Mouse (Mus musculus): ENCODE data around the gene Axin1. TPM values are rescaled to one million over a fixed set of nuclear protein-coding genes. Genes with fewer than 3 reads are reported as not detected.
A peak's percentile ranks its signal among the peaks of the same experiment; 100 is the strongest.
"Not testable (repeated sequence)": the region's sequence is repeated elsewhere in the genome, so short reads cannot be mapped to it uniquely, and the experiment has no call there.

Gene Axin1
- polyA plus RNA-seq, 1 experiment from 2014 or later, result 27.7 TPM

DNA sequence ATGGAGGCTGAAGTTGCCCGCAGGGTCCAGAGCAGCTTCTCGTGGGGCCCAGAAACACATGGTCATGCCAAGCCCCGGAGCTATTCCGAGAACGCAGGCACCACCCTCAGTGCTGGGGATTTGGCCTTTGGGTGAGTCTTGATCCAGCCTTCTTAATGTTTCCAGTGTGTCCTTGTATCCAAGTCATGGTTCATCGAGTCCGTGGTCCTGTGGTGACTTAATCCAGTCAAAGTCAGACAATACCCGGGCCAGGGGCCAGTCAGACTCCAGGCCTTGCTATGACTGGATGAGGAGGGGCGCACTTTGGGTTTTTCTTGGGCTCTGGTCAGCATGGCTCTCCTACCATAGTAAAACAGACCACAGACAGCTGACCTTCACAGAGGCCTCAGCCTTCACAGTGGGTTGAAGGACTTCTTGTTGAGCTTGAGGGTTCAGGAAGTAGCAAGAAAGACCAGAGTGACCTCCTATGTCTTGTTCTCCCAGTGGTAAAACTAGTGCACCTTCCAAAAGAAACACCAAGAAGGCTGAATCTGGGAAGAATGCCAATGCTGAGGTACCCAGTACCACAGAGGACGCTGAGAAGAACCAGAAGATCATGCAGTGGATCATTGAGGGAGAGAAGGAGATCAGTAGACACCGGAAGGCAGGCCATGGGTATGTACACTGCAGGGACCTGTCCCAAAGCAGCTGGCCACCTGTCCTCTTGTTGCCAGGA lies 49.8 kb downstream of the Axin1 start:
- 92% methylated on average over 11 of the region's 11 CpGs for WGBS
- Histone ChIP-seq H3K27me3 (ENCODE audit: insufficient read depth, low read length) (no peaks in the 10 kb centered on the region), H3K9ac (no peak overlapping the region), H3K4me1 (ENCODE audit: insufficient read depth) (no peaks in the 10 kb centered on the region), H3K9me3 (ENCODE audit: low read depth, low read length) (no peaks in the 10 kb centered on the region), H3K36me3 (ENCODE audit: insufficient read depth) (peaks cover 90% of the 10 kb centered on the region), H3K27ac (ENCODE audit: low read depth) (no peak overlapping the region), H3K4me3 (ENCODE audit: low read depth, low read length) (no peak overlapping the region), H3K4me2 (no peak overlapping the region)
- no peak for ATAC-seq (ENCODE audit: insufficient read depth)
- TF ChIP-seq CTCF (IDR thresholded peaks at IDR 0.05; ENCODE audit: low read depth), result no peak
- no peak for DNase-seq

DNA sequence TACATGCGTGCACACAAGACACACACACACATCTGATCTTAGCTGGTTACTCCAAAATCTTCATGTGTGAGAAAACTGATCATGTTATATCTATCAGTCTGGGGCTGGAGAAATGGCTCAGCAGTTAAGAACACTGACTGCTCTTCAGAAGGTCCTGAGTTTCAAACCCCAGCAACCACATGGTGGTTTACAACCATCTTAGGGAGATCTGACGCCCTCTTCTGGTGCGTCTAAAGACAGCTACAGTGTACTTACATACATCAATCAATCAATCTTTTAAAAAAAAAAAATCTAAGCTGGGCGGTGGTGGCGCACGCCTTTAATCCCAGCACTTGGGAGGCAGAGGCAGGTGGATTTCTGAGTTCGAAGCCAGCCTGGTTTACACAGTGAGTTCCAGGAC lies 53.0 kb downstream of the Axin1 start:
- H3K36me3 ChIP-seq (ENCODE audit: insufficient read depth), result peaks cover 88% of the 10 kb centered on the region
- ATAC-seq (ENCODE audit: insufficient read depth); H3K4me2 ChIP-seq; H3K27me3 ChIP-seq (ENCODE audit: insufficient read depth, low read length); DNase-seq; H3K4me3 ChIP-seq (ENCODE audit: low read depth, low read length); H3K27ac ChIP-seq (ENCODE audit: low read depth); H3K4me1 ChIP-seq (ENCODE audit: insufficient read depth); H3K9me3 ChIP-seq (ENCODE audit: low read depth, low read length); H3K9ac ChIP-seq: not testable (repeated sequence)
- TF ChIP-seq CTCF (IDR thresholded peaks at IDR 0.05; ENCODE audit: low read depth), result 0 out of 2 replicates have a peak, but pooled peaks have one; percentile 5
- WGBS, result 88% methylated on average over 7 of the region's 7 CpGs

DNA sequence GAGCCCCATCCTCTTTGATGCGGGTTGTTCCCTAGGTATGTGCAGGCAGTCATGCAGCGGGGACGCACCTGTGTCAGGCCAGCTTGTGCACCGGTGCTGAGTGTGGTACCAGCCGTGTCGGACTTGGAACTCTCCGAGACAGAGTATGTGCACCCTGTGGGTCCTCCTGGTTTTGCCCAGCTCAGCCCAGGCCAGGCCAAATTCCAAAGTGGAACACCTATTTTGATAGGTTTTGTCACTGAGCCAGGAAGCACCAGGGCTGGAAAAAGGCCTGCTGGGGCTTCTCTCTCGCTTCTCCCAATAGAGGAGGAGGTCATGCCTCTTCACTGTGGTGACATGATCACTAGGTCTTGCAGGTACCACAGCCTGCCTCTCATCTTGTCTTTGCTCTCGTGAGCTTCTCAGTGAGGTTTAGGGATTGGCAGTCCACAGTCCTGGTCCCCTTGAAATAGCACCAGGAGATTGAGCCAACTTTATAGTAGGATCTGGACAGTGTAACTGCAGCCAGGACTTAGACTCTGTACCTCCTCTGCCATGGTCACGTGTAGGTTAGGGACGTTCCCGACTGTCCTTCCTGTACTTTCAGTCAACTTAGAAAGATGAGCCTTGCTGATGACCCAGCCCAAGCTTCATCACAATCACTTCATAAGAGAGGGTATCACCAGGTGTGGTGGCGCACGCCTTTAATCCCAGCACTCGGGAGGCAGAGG lies 54.1 kb downstream of the Axin1 start:
- Histone ChIP-seq H3K27me3 (ENCODE audit: insufficient read depth, low read length) (no peaks in the 10 kb centered on the region), H3K4me1 (ENCODE audit: insufficient read depth) (no peaks in the 10 kb centered on the region), H3K9ac (no peak overlapping the region), H3K4me3 (ENCODE audit: low read depth, low read length) (no peak overlapping the region), H3K9me3 (ENCODE audit: low read depth, low read length) (no peaks in the 10 kb centered on the region), H3K4me2 (no peak overlapping the region), H3K27ac (ENCODE audit: low read depth) (no peak overlapping the region), H3K36me3 (ENCODE audit: insufficient read depth) (peaks cover 88% of the 10 kb centered on the region)
- DNase-seq (no peak), ATAC-seq (ENCODE audit: insufficient read depth) (no peak)
- TF ChIP-seq CTCF (IDR thresholded peaks at IDR 0.05; ENCODE audit: low read depth), result no peak
- WGBS, result 95% methylated on average over 15 of the region's 15 CpGs

DNA sequence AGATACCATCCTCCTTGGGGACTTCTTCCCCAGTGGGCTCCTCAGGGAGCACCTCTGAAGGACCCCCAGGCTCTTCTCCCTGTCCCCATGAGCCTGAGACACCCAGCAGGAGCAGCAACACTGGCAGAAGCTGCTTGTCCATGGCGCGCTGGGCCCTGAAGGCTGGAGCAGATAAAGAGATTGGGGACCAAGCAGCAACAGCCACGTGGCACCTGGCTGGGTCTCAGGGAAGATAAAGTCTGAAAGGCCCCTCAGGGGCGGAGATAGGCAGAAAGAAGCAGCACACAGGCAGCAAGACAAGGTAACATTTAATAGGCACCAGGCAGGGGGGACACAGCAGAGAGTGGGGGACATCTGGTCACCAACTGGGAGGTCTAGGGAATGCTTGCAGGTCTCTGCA lies 60.4 kb downstream of the Axin1 start, which contains the start of gene Pdia2:
TSS of gene Pdia2 (minus strand) at position 196 of the 400 bp plus-strand sequence.
- peaks cover 42% of the 10 kb centered on the region for H3K36me3 ChIP-seq (ENCODE audit: insufficient read depth)
- WGBS, result 69% methylated on average over 4 of the region's 4 CpGs
- H3K27ac ChIP-seq (ENCODE audit: low read depth), result no peak within 1 kb of the TSS
- H3K4me1 ChIP-seq (ENCODE audit: insufficient read depth), result no peaks in the 10 kb centered on the region; the same call in 1 of the 2 replicates
- H3K9ac ChIP-seq, result no peak within 1 kb of the TSS
- ATAC-seq (ENCODE audit: insufficient read depth), result no peak
- TF ChIP-seq CTCF (IDR thresholded peaks at IDR 0.05; ENCODE audit: low read depth), result no peak
- DNase-seq, result no peak
- H3K27me3 ChIP-seq (ENCODE audit: insufficient read depth, low read length), result peaks cover 42% of the 10 kb centered on the region
- no peaks in the 10 kb centered on the region for H3K9me3 ChIP-seq (ENCODE audit: low read depth, low read length)
- no peak within 1 kb of the TSS for H3K4me2 ChIP-seq
- H3K4me3 ChIP-seq (ENCODE audit: low read depth, low read length), result no peak within 1 kb of the TSS

DNA sequence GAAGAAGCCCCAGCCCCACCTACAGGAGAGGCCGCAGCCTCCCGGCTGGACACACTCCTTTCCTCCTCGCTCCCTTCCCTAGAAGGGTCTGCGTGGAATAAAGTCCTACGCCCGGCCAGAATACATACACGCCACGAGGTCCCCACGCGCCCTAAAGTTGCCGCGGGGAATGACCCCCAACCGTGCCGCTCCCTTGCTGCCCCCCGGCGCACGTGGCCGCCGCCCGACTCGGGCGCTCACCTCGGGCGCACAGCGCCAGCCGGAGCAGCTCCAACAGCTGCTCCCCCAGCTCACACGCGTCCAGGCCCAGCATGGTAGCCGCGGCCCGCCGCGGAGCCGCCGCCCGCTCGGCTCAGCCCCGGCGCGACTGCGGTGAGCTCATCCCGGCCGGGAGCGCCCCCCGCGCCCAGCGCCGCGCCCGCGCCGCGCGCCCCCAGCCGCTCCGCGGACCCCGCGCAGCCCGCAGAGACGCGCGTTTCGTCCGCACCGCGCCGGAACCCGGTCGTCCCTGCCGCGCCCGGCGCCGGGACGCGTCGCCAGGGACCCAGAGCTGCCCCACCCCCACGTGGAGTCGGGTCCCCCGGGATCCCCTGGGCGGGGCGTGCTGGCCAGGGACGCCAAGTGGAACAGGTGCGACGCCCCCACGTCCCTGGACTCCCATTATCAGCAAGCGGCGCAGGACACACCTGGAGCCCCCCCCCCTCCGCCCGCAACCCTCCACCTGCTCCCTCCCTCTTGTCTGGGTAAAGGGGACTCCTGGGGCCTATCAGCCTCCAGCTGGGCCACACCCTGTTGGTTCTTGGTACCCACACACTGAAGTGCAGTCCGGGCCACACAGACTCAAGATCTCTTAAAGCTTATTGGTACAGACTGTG lies 62.6 kb downstream of the Axin1 start:
- Histone ChIP-seq H3K4me2 (peak overlapping the region; percentile 96), H3K9ac (peak overlapping the region; percentile 60), H3K36me3 (ENCODE audit: insufficient read depth) (peaks cover 23% of the 10 kb centered on the region), H3K4me1 (ENCODE audit: insufficient read depth) (no peaks in the 10 kb centered on the region; the same call in 1 of the 2 replicates), H3K4me3 (ENCODE audit: low read depth, low read length) (peak overlapping the region; percentile 52), H3K27me3 (ENCODE audit: insufficient read depth, low read length) (peaks cover 52% of the 10 kb centered on the region), H3K27ac (ENCODE audit: low read depth) (no peak overlapping the region), H3K9me3 (ENCODE audit: low read depth, low read length) (no peaks in the 10 kb centered on the region)
- under 1% methylated on average over 61 of the region's 92 CpGs for WGBS
- peak; percentile 60 for DNase-seq
- peak; percentile 53; the same call in 1 of the 2 replicates for ATAC-seq (ENCODE audit: insufficient read depth)
- TF ChIP-seq CTCF (IDR thresholded peaks at IDR 0.05; ENCODE audit: low read depth), result no peak

DNA sequence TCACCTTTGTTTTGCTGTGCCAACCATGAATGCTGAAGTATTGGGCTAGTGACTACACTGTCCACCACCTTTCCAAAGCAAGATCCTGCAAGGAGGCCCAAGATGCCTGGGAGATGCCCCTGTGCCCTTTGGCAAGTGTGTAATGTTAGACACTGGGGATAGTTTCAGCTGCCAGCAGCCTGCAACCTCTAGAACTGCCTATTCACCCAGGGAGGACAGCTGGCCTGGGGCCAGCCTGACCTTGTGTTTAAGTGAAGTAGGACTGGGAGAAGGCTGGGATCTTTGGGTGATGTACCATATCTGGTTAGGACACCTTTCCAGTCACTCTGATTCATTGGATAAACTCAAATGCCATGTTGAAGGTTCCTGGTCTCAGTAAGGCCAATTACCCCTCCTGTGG lies 63.5 kb downstream of the Axin1 start:
- DNase-seq (no peak), ATAC-seq (ENCODE audit: insufficient read depth) (no peak)
- Histone ChIP-seq H3K36me3 (ENCODE audit: insufficient read depth) (peaks cover 13% of the 10 kb centered on the region), H3K4me2 (peak overlapping the region; percentile 96; the same call in 1 of the 2 replicates), H3K27ac (ENCODE audit: low read depth) (no peak overlapping the region), H3K4me3 (ENCODE audit: low read depth, low read length) (no peak overlapping the region), H3K27me3 (ENCODE audit: insufficient read depth, low read length) (peaks cover 52% of the 10 kb centered on the region), H3K9me3 (ENCODE audit: low read depth, low read length) (no peaks in the 10 kb centered on the region), H3K4me1 (ENCODE audit: insufficient read depth) (no peaks in the 10 kb centered on the region; the same call in 1 of the 2 replicates), H3K9ac (no peak overlapping the region)
- no peak for TF ChIP-seq CTCF (IDR thresholded peaks at IDR 0.05; ENCODE audit: low read depth)

All from lung, embryonic 14.5 days (tissue).